Mouse (Mus musculus) forebrain, embryonic 14.5 days (tissue): ENCODE measurements around the gene Eml3. TPM values are rescaled to one million over a fixed set of nuclear protein-coding genes. Genes with fewer than 3 reads are reported as not detected.
"Not testable (repeated sequence)": the region's sequence is repeated elsewhere in the genome, so short reads cannot be mapped to it uniquely, and the experiment has no call there.

ENCODE experiments used
- ATAC-seq: fragments of 200-750 bp; cut with Nextera tagmentation; 2 replicates; pipeline ENCODE4 v1.8.0; 2017; ENCODE audit warnings: mild to moderate bottlenecking, moderate library complexity
- DNase-seq: peaks from one replicate; pipeline ENCODE4 v3.0.0-alpha.2; 2015; ENCODE audit warnings: low spot score
- H3K27ac ChIP-seq: fragments of 300-500 bp; sonication (generic); 2 replicates; pipeline ENCODE4 v1.5.1; 2014; ENCODE audit warnings: low read depth, mild to moderate bottlenecking, control low read depth, low read length, moderate library complexity
- H3K27me3 ChIP-seq: fragments of 300-500 bp; sonication (generic); replicated peaks from 2 replicates; pipeline ENCODE4 v1.6.1; 2014; ENCODE audit warnings: low read length, control low read depth, mixed read lengths; ENCODE audit not compliant: control insufficient read depth, insufficient read depth
- H3K36me3 ChIP-seq: fragments of 300-500 bp; sonication (generic); 2 replicates; pipeline ENCODE4 v1.6.1; 2014; ENCODE audit warnings: low read length, control low read depth; ENCODE audit not compliant: control insufficient read depth, insufficient read depth
- H3K4me1 ChIP-seq: fragments of 300-500 bp; sonication (generic); 2 replicates; pipeline ENCODE4 v1.6.1; 2014; ENCODE audit warnings: antibody characterized with exemption, low read length, control low read depth; ENCODE audit not compliant: control insufficient read depth, insufficient read depth
- H3K4me2 ChIP-seq: fragments of 300-500 bp; sonication (generic); 2 replicates; pipeline ENCODE4 v1.6.1; 2014; ENCODE audit warnings: mild to moderate bottlenecking, control low read depth, low read length
- H3K4me3 ChIP-seq: fragments of 300-500 bp; sonication (generic); 2 replicates; pipeline ENCODE4 v1.5.1; 2014; ENCODE audit warnings: low read depth, low read length, control low read depth
- H3K9ac ChIP-seq: fragments of 300-500 bp; sonication (generic); 2 replicates; pipeline ENCODE4 v1.6.1; 2014; ENCODE audit warnings: mild to moderate bottlenecking, low read length, control low read depth, moderate library complexity
- H3K9me3 ChIP-seq: fragments of 300-500 bp; sonication (generic); replicated peaks from 2 replicates; pipeline ENCODE4 v1.6.1; 2016; ENCODE audit warnings: low read length, control low read depth, mixed read lengths; ENCODE audit not compliant: control insufficient read depth
- WGBS: fragments of 180-500 bp; shearing (Covaris S2); extraction: QIAGEN DNeasy Blood & Tissue Kit; methylation state at CpG from one replicate; pipeline ENCODE4 v1.1.7; 2014; 5-methylcytosine and 5-hydroxymethylcytosine counted together
- polyA plus RNA-seq: library from polyadenylated mRNA; unstranded; fragments of >200 nt; fragmentation: Nextera tagmentation; extraction: Ambion mirVana; gene quantifications from 2 replicates; pipeline ENCODE4 v1.2.1, GENCODE M21; 2014

Eml3 gene
- polyA plus RNA-seq, 1 experiment from 2014 or later: 4.1 TPM

GRCm38 (mm10) chr19:8892829-8893766 lies 36.3 kb upstream of the Eml3 start, which contains the start of gene Ints5:
Gene Ints5, plus strand, starts transcription at chr19:8893005.
- peaks cover 19% of the 10 kb centered on the region for H3K4me1 ChIP-seq
- H3K9ac ChIP-seq: peak within 1 kb of the TSS; percentile 93
- H3K4me3 ChIP-seq: peak within 1 kb of the TSS; percentile 79
- no peaks in the 10 kb centered on the region for H3K27me3 ChIP-seq
- H3K36me3 ChIP-seq: peaks cover 30% of the 10 kb centered on the region
- ATAC-seq: peak; percentile 57
- WGBS: 3% methylated on average over 54 of the region's 54 CpGs
- H3K9me3 ChIP-seq: no peaks in the 10 kb centered on the region
- H3K4me2 ChIP-seq: peak within 1 kb of the TSS; percentile 77
- H3K27ac ChIP-seq: peak within 1 kb of the TSS; percentile 71
- DNase-seq: peak; percentile 92

- Histone ChIP-seq H3K36me3 (peaks cover 25% of the 10 kb centered on the region), H3K9ac (no peak overlapping the region), H3K27me3 (no peaks in the 10 kb centered on the region), H3K27ac (no peak overlapping the region), H3K4me3 (no peak overlapping the region), H3K9me3 (no peaks in the 10 kb centered on the region), H3K4me1 (peaks cover 24% of the 10 kb centered on the region), H3K4me2 (no peak overlapping the region)
- ATAC-seq (no peak), DNase-seq (no peak)
- WGBS: 92% methylated on average over 9 of the region's 9 CpGs
Measured at GRCm38 (mm10) chr19:8895397-8895960, 33.9 kb upstream of the Eml3 start.

- WGBS: 96% methylated on average over 5 of the region's 5 CpGs
- H3K9ac ChIP-seq, H3K27me3 ChIP-seq, H3K4me2 ChIP-seq, ATAC-seq, H3K27ac ChIP-seq, DNase-seq, H3K9me3 ChIP-seq, H3K4me3 ChIP-seq: not testable (repeated sequence)
- Histone ChIP-seq H3K4me1 (peaks cover 24% of the 10 kb centered on the region), H3K36me3 (peaks cover 22% of the 10 kb centered on the region)
Measured at GRCm38 (mm10) chr19:8896231-8896630, 33.1 kb upstream of the Eml3 start.

- peak overlapping the region; percentile 88 for H3K4me3 ChIP-seq
- peak overlapping the region; percentile 63 for H3K9ac ChIP-seq
- not testable (repeated sequence) for H3K9me3 ChIP-seq, H3K27me3 ChIP-seq
- peak overlapping the region; percentile 94 for H3K4me2 ChIP-seq
- WGBS: 27% methylated on average over 21 of the region's 21 CpGs
- H3K4me1 ChIP-seq: peaks cover 24% of the 10 kb centered on the region
- peak; percentile 32 for DNase-seq
- peak; percentile 47 for ATAC-seq
- H3K36me3 ChIP-seq: peaks cover 27% of the 10 kb centered on the region
- peak overlapping the region; percentile 74 for H3K27ac ChIP-seq
Measured at GRCm38 (mm10) chr19:8897211-8897864, 32.0 kb upstream of the Eml3 start.

GRCm38 (mm10) chr19:8897865-8898495 lies 31.4 kb upstream of the Eml3 start, which contains the start of gene Ganab:
Gene Ganab, plus strand, starts transcription at chr19:8898071.
- DNase-seq (peak; percentile 99), ATAC-seq (peak; percentile 99)
- H3K27ac ChIP-seq: peak within 1 kb of the TSS; percentile 74
- peak within 1 kb of the TSS; percentile 88 for H3K4me3 ChIP-seq
- peak within 1 kb of the TSS; percentile 80 for H3K9ac ChIP-seq
- peak within 1 kb of the TSS; percentile 94 for H3K4me2 ChIP-seq
- peaks cover 24% of the 10 kb centered on the region for H3K4me1 ChIP-seq
- H3K36me3 ChIP-seq: peaks cover 32% of the 10 kb centered on the region
- under 1% methylated on average over 47 of the region's 53 CpGs for WGBS
- H3K27me3 ChIP-seq: no peaks in the 10 kb centered on the region
- H3K9me3 ChIP-seq: no peaks in the 10 kb centered on the region

- Histone ChIP-seq H3K36me3 (peaks cover 38% of the 10 kb centered on the region), H3K4me1 (peaks cover 22% of the 10 kb centered on the region), H3K4me2 (peak overlapping the region; percentile 94), H3K27me3 (no peaks in the 10 kb centered on the region), H3K4me3 (peak overlapping the region; percentile 88), H3K27ac (peak overlapping the region; percentile 74; the same call in 1 of the 2 replicates), H3K9me3 (no peaks in the 10 kb centered on the region), H3K9ac (peak overlapping the region; percentile 80)
- DNase-seq (no peak), ATAC-seq (no peak)
- 18% methylated on average over 13 of the region's 13 CpGs for WGBS
Measured at GRCm38 (mm10) chr19:8898576-8898975, 30.8 kb upstream of the Eml3 start.

GRCm38 (mm10) chr19:8899079-8899478 lies 30.3 kb upstream of the Eml3 start:
- ATAC-seq: no peak
- Histone ChIP-seq H3K9ac (peak overlapping the region; percentile 80), H3K27ac (no peak overlapping the region), H3K36me3 (peaks cover 42% of the 10 kb centered on the region), H3K9me3 (no peaks in the 10 kb centered on the region), H3K4me3 (peak overlapping the region; percentile 88), H3K27me3 (no peaks in the 10 kb centered on the region), H3K4me1 (peaks cover 18% of the 10 kb centered on the region), H3K4me2 (peak overlapping the region; percentile 94)
- no peak for DNase-seq
- 64% methylated on average over 3 of the region's 3 CpGs for WGBS

GRCm38 (mm10) chr19:8903412-8903811 lies 25.9 kb upstream of the Eml3 start:
- H3K4me1 ChIP-seq: peaks cover 10% of the 10 kb centered on the region
- ATAC-seq (no peak), DNase-seq (no peak)
- peaks cover 60% of the 10 kb centered on the region for H3K36me3 ChIP-seq
- 96% methylated on average over 5 of the region's 5 CpGs for WGBS
- H3K27me3 ChIP-seq: no peaks in the 10 kb centered on the region
- no peak overlapping the region for H3K4me3 ChIP-seq
- H3K9ac ChIP-seq: no peak overlapping the region
- H3K27ac ChIP-seq: no peak overlapping the region
- no peak overlapping the region for H3K4me2 ChIP-seq
- no peaks in the 10 kb centered on the region for H3K9me3 ChIP-seq
